Mouse (Mus musculus) ES-E14 (cell line): ENCODE measurements at regions not wholly inside any gene's neighbourhood (a gene's known extent, or its start where the extent isn't known, plus 50 kb on each side); places are given as distances from the start of the nearest gene placed in this dataset.
A peak's percentile ranks its signal among the peaks of the same experiment; 100 is the strongest.

Experiments
- DNase-seq: peaks from one replicate; pipeline ENCODE4 v3.0.0-alpha.2; 2013; ENCODE audit warnings: low read depth, low spot score
- H3K27ac ChIP-seq: 2 replicates; pipeline ENCODE4 v1.5.1; 2012; ENCODE audit warnings: low read depth, mild to moderate bottlenecking, low read length, moderate library complexity, mixed read lengths; ENCODE audit not compliant: poor library complexity, insufficient read depth, severe bottlenecking
- H3K36me3 ChIP-seq: 2 replicates; pipeline ENCODE4 v1.6.1; 2012; ENCODE audit warnings: mild to moderate bottlenecking, low read length, moderate library complexity, mixed read lengths; ENCODE audit not compliant: control insufficient read depth, poor library complexity, insufficient read depth, severe bottlenecking
- H3K4me1 ChIP-seq, 2 experiments: fragments of 150-350 bp in 1 of 2; sonication (generic) in 1 of 2; 2 replicates each; pipeline ENCODE4 v1.6.1; 2012; ENCODE audit warnings: low read length in 2 of 2, mild to moderate bottlenecking in 1 of 2, mixed read lengths in 1 of 2; ENCODE audit not compliant: control insufficient read depth in 2 of 2, insufficient read depth in 2 of 2, poor library complexity in 1 of 2
- H3K4me3 ChIP-seq, 2 experiments: fragments of 150-350 bp in 1 of 2; sonication (generic) in 1 of 2; 2 replicates each; pipeline ENCODE4 v1.5.1; 2012; ENCODE audit warnings: low read length in 2 of 2, low read depth in 1 of 2, mild to moderate bottlenecking in 1 of 2, mixed read lengths in 1 of 2; ENCODE audit not compliant: insufficient read depth in 1 of 2, poor library complexity in 1 of 2, severe bottlenecking in 1 of 2
- H3K9ac ChIP-seq: 2 replicates; pipeline ENCODE4 v1.6.1; 2012; ENCODE audit warnings: low read depth, mild to moderate bottlenecking, low read length, mixed read lengths; ENCODE audit not compliant: poor library complexity, insufficient read depth, severe bottlenecking
- H3K9me3 ChIP-seq: fragments of 150-350 bp; sonication (generic); 2 replicates; pipeline ENCODE4 v1.6.1; 2012; ENCODE audit warnings: low read depth, mild to moderate bottlenecking, low read length; ENCODE audit not compliant: control insufficient read depth, insufficient read depth
- CHD2 ChIP-seq: IDR thresholded peaks from 2 replicates; pipeline ENCODE4 v1.6.1; 2014; ENCODE audit warnings: mild to moderate bottlenecking, low read depth, low read length, inconsistent platforms
- HCFC1 ChIP-seq: IDR thresholded peaks from 2 replicates; pipeline ENCODE4 v1.6.1; 2012; ENCODE audit warnings: low read length, inconsistent platforms, borderline replicate concordance; ENCODE audit not compliant: insufficient read depth
- MAFK ChIP-seq: IDR thresholded peaks from 2 replicates; pipeline ENCODE4 v1.6.1; 2014; ENCODE audit warnings: mild to moderate bottlenecking, low read depth, low read length, inconsistent platforms; ENCODE audit not compliant: insufficient read depth
- ZC3H11A ChIP-seq: IDR thresholded peaks from 2 replicates; pipeline ENCODE4 v1.6.1; 2012; ENCODE audit warnings: low read depth, mild to moderate bottlenecking, inconsistent platforms, low read length, borderline replicate concordance
- ZNF384 ChIP-seq: IDR thresholded peaks from 2 replicates; pipeline ENCODE4 v1.6.1; 2012; ENCODE audit warnings: low read depth, low read length, inconsistent platforms
- in situ Hi-C, 2 experiments: fragments of 600-800 bp; cut with MboI; formaldehyde crosslinking; loops; one replicate each; pipeline ENCODE4 v1.15.1; 2025; ENCODE audit warnings: low sequenced_read_pairs in 2 of 2, inconsistent platforms in 1 of 2; ENCODE audit not compliant: unreplicated experiment in 2 of 2

DNA sequence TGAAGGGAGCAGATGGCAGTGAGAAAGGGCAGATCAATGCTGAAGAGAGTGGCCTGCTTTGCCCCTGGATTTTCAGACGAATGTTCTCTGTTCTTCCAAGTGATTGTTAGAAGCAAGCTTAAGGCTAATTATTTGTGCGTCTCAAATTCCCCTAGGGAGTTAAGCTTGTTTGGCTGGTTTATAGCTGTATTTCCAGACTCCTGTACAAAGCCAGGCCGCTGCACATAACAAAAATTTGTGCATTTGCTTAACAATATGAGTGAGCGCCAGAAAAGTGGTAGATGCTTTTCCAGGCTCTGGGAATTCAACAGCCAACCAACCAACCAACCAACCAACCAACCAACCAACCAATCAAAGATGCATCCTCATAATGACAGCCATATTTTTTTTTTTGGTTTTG lies 261.9 kb downstream of the Cbln1 start:
- H3K4me1 ChIP-seq: no peaks in the 10 kb centered on the region
- no peak for DNase-seq
- no peak overlapping the region for H3K27ac ChIP-seq
- H3K9ac ChIP-seq: no peak overlapping the region
- H3K36me3 ChIP-seq: no peaks in the 10 kb centered on the region
- no peaks in the 10 kb centered on the region for H3K9me3 ChIP-seq
- no peak for TF ChIP-seq MAFK
- TF ChIP-seq CHD2: no peak
- TF ChIP-seq HCFC1: no peak
- no peak for TF ChIP-seq ZNF384
- TF ChIP-seq ZC3H11A: no peak
- in situ Hi-C loops: no loop called here
- no peak overlapping the region for H3K4me3 ChIP-seq

DNA sequence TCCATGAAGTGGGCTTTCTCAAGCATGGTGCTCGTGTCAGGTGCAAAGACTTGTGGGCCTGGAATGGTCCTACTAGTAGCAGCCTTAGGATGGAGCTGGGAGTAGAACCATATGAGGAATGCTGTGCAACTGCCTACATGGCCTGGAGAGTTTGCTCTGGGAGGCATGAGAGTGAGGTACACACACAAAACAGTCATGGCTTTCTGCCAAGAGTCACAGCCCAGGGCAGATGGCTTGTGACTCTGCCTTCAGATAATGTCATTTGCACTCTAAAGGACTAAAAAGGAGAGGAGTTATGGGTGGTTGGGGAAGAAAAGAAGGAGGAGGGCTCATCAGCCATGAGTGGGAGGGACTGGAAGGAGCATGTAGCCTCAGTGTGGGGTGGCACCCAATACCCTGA lies 263.1 kb downstream of the Cbln1 start:
- DNase-seq: no peak
- in situ Hi-C loops: no loop called here
- H3K4me1 ChIP-seq: no peaks in the 10 kb centered on the region
- H3K9ac ChIP-seq: no peak overlapping the region
- no peak overlapping the region for H3K4me3 ChIP-seq
- no peak overlapping the region for H3K27ac ChIP-seq
- no peaks in the 10 kb centered on the region for H3K36me3 ChIP-seq
- TF ChIP-seq CHD2: no peak
- H3K9me3 ChIP-seq: no peaks in the 10 kb centered on the region

DNA sequence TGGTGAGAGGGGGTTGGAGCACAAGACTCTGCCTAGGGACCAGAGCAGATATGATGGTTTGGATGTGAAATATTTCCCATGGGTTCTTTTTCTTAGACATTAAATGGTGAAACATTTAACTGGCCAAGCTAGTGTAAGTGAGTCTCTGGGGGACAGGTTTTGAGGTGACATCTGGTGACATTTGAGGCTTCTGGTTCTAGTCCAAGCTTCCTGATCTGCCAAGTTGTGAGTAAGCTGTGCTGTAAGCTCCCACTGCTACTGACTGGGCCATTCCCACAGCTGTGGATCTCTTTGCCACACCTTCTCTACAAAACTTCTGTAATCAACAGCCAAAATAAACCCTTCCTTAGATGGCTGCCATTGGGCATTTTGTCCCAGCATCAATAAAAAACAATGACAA lies 264.4 kb downstream of the Cbln1 start:
- in situ Hi-C loops: no loop called here
- TF ChIP-seq ZNF384 (no peak), ZC3H11A (no peak), CHD2 (no peak), MAFK (no peak), HCFC1 (no peak)
- Histone ChIP-seq H3K4me1 (no peaks in the 10 kb centered on the region), H3K36me3 (no peaks in the 10 kb centered on the region), H3K27ac (no peak overlapping the region), H3K9me3 (no peaks in the 10 kb centered on the region), H3K9ac (no peak overlapping the region), H3K4me3 (no peak overlapping the region)
- no peak for DNase-seq

DNA sequence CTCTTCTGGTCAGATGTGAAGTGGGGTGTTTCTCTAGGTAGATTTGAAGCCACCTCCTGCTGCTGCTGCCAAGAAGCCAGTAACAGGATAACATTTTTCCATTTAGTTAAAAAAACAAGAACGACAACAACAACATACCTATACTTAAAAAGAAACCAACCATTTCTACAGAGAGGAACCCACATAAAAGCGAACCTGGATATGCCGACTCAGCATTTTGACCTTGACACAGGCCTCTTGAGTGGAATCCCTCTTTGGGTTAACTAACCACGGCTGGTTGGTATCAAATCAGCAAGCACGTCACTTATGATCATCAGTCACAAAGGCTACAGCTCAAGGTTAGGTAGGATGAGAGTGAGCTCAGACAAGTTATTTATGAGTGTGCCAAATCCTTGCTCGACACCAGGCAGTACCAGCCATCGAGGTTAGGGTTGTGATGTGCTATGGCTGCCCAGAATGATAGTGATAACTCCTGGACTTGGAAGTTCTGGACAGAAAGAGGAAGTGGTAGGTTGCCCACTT lies 269.7 kb downstream of the Cbln1 start:
- in situ Hi-C loops: no loop called here
- Histone ChIP-seq H3K4me3 (no peak overlapping the region), H3K36me3 (no peaks in the 10 kb centered on the region), H3K9ac (no peak overlapping the region), H3K27ac (no peak overlapping the region), H3K9me3 (no peaks in the 10 kb centered on the region), H3K4me1 (peaks cover 0 to 3% of the 10 kb centered on the region in 2 experiments; a peak in 1 of 4 replicates)
- TF ChIP-seq ZNF384 (no peak), CHD2 (no peak), ZC3H11A (no peak), MAFK (peak; percentile 97)
- no peak for DNase-seq

DNA sequence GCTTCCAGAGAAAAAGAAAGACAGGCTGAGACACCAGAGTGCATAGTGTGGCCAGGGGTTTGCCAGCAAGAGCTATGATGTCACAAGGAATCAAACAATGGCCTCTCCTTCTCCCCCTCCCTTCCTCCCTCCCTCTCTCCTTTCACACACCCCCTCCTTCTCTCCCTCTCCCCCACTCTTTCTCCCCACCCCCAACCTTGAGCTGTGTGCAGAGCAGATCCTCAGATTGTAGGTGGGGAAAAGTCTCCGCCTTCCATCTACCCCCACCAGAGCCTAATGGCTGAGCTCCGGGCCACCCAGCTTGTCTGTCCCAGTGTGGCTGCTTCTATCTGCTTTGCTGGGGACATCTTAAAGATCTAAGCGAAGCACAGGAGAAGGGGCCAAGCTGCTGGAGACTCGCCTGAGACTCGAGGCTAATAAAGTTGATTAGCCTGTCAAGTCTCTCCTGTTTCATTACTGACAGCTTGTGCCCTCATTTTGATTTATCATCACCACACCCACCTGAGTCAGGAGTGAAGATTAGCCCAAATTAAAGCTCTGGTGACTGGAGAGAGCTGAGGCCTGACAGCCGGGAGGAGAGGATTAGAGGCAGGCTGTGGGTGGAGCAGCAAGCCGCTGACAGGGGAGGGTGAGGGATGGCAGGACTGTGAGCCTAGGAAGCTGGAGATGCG lies 272.8 kb downstream of the Cbln1 start:
- TF ChIP-seq ZC3H11A: no peak
- no peak for TF ChIP-seq ZNF384
- TF ChIP-seq CHD2: no peak
- no peak for TF ChIP-seq HCFC1
- TF ChIP-seq MAFK: no peak
- no peaks in the 10 kb centered on the region for H3K9me3 ChIP-seq
- H3K9ac ChIP-seq: no peak overlapping the region
- H3K36me3 ChIP-seq: no peaks in the 10 kb centered on the region
- in situ Hi-C loops: no loop called here
- peaks cover 0 to 3% of the 10 kb centered on the region in 2 experiments; a peak in 1 of 4 replicates for H3K4me1 ChIP-seq
- H3K4me3 ChIP-seq: no peak overlapping the region
- no peak for DNase-seq
- no peak overlapping the region for H3K27ac ChIP-seq
